In genomic region chr11:35537128-35538088, GRCm38 (mm10) we compare ENCODE assay signal across 10 mouse cellular contexts.
DNase-seq lines count a peak whose midpoint lies in the region; ATAC-seq lines count a peak whose summit lies in the region.
"Had no signal": no experiment of that assay in that cellular context is flagged by ENCODE, and none has a peak within 500 bp of the region (broad histone marks: within the 10 kb centered on the region; RNA-seq: fewer than 3 reads in every experiment).

No protein-coding gene starts in this region.

- no peak overlapping the region; the same call in 1 of the 2 replicates for H3K4me2 ChIP-seq in forebrain, embryonic 16.5 days (ENCODE audit: low read length)
- peak overlapping the region; percentile 26 for H3K4me2 ChIP-seq in midbrain, embryonic 14.5 days (ENCODE audit: low read length)
- H3K4me2 ChIP-seq in heart, embryonic 11.5 days: no peak overlapping the region
- H3K4me2 ChIP-seq: liver, embryonic 15.5 days had no signal

- peaks cover 9% of the 10 kb centered on the region for H3K4me1 ChIP-seq in forebrain, embryonic 16.5 days (replicated peaks; ENCODE audit: control insufficient read depth, insufficient read depth, low read length)
- peaks cover 23% of the 10 kb centered on the region for H3K4me1 ChIP-seq in midbrain, embryonic 14.5 days (ENCODE audit: control insufficient read depth, insufficient read depth, low read length)
- H3K4me1 ChIP-seq in heart, embryonic 11.5 days (ENCODE audit: control insufficient read depth, insufficient read depth, low read length): no peaks in the 10 kb centered on the region
- peaks cover 12% of the 10 kb centered on the region; the same call in 1 of the 2 replicates for H3K4me1 ChIP-seq in heart, embryonic 10.5 days
- H3K4me1 ChIP-seq: liver, embryonic 15.5 days had no signal

- no peaks in the 10 kb centered on the region for H3K36me3 ChIP-seq in forebrain, embryonic 16.5 days (ENCODE audit: control insufficient read depth, insufficient read depth)
- H3K36me3 ChIP-seq in midbrain, embryonic 14.5 days (ENCODE audit: control insufficient read depth, insufficient read depth, low read length): no peaks in the 10 kb centered on the region
- no peaks in the 10 kb centered on the region for H3K36me3 ChIP-seq in heart, embryonic 11.5 days (ENCODE audit: control insufficient read depth, insufficient read depth, low read length)
- H3K36me3 ChIP-seq in heart, embryonic 10.5 days: no peaks in the 10 kb centered on the region
- H3K36me3 ChIP-seq: liver, embryonic 15.5 days had no signal

- H3K4me3 ChIP-seq in forebrain, embryonic 16.5 days (replicated peaks; ENCODE audit: low read length): no peak overlapping the region
- no peak overlapping the region for H3K4me3 ChIP-seq in midbrain, embryonic 14.5 days (replicated peaks; ENCODE audit: low read depth, low read length)
- H3K4me3 ChIP-seq in heart, embryonic 11.5 days (ENCODE audit: low read depth, low read length): no peak overlapping the region
- H3K4me3 ChIP-seq in heart, embryonic 10.5 days: no peak overlapping the region
- H3K4me3 ChIP-seq: liver, embryonic 15.5 days had no signal

- 30% methylated on average over 18 of the region's 18 CpGs for WGBS in forebrain, embryonic 16.5 days
- 24% methylated on average over 18 of the region's 18 CpGs for WGBS in midbrain, embryonic 14.5 days
- WGBS in heart, embryonic 11.5 days (ENCODE audit: insufficient replicate concordance): 55% methylated on average over 18 of the region's 18 CpGs
- 55% methylated on average over 18 of the region's 18 CpGs for WGBS in heart, embryonic 10.5 days

- H3K27ac ChIP-seq in forebrain, embryonic 16.5 days (ENCODE audit: low read length): no peak overlapping the region
- H3K27ac ChIP-seq in midbrain, embryonic 14.5 days (replicated peaks; ENCODE audit: low read depth, low read length): 0 out of 2 replicates have a peak overlapping the region, but pooled peaks have one; percentile 32
- H3K27ac ChIP-seq in heart, embryonic 11.5 days (ENCODE audit: low read depth, low read length): no peak overlapping the region
- H3K27ac ChIP-seq in heart, embryonic 10.5 days: no peak overlapping the region; the same call in 1 of the 2 replicates
- H3K27ac ChIP-seq: liver, embryonic 15.5 days; stomach, postnatal 0 days had no signal

- peak; percentile 90 for DNase-seq in MN1 (ENCODE audit: low spot score)
- peak; percentile 42 for DNase-seq in adrenal gland, postnatal 10 days
- DNase-seq in midbrain, embryonic 14.5 days: peak; percentile 69
- DNase-seq in lung, postnatal 25 days (ENCODE audit: low spot score): no peak
- no peak for DNase-seq in heart, embryonic 10.5 days (ENCODE audit: low spot score)
- DNase-seq: layer of hippocampus, adult 9-11 months had no signal

- peak; percentile 59; the same call in 1 of the 2 replicates for ATAC-seq in forebrain, embryonic 16.5 days
- ATAC-seq in midbrain, embryonic 14.5 days (ENCODE audit: low FRiP score, low TSS enrichment): peak; percentile 53; the same call in 1 of the 2 replicates
- ATAC-seq in heart, embryonic 11.5 days (replicated peaks; ENCODE audit: insufficient number of reproducible peaks, low FRiP score, low TSS enrichment): no peak

- no peaks in the 10 kb centered on the region for H3K9me3 ChIP-seq in forebrain, embryonic 16.5 days (ENCODE audit: control insufficient read depth, low read length)
- H3K9me3 ChIP-seq in midbrain, embryonic 14.5 days (ENCODE audit: control insufficient read depth, low read length): no peaks in the 10 kb centered on the region
- no peaks in the 10 kb centered on the region for H3K9me3 ChIP-seq in heart, embryonic 11.5 days (replicated peaks; ENCODE audit: control insufficient read depth, low read length)
- H3K9me3 ChIP-seq in heart, embryonic 10.5 days: no peaks in the 10 kb centered on the region
- H3K9me3 ChIP-seq: liver, embryonic 15.5 days had no signal

- no peak overlapping the region for H3K9ac ChIP-seq in forebrain, embryonic 16.5 days (replicated peaks; ENCODE audit: low read depth, low read length)
- no peak overlapping the region for H3K9ac ChIP-seq in midbrain, embryonic 14.5 days (replicated peaks; ENCODE audit: low read length)
- H3K9ac ChIP-seq in heart, embryonic 11.5 days (ENCODE audit: low read depth, low read length): no peak overlapping the region
- H3K9ac ChIP-seq: liver, embryonic 15.5 days had no signal

- peaks cover 36% of the 10 kb centered on the region for H3K27me3 ChIP-seq in forebrain, embryonic 16.5 days (replicated peaks; ENCODE audit: control insufficient read depth, insufficient read depth, low read length)
- H3K27me3 ChIP-seq in midbrain, embryonic 14.5 days (ENCODE audit: control insufficient read depth, insufficient read depth, low read length): peaks cover 10% of the 10 kb centered on the region; the same call in 1 of the 2 replicates
- H3K27me3 ChIP-seq in heart, embryonic 11.5 days (ENCODE audit: control insufficient read depth, insufficient read depth, low read length): no peaks in the 10 kb centered on the region
- H3K27me3 ChIP-seq in heart, embryonic 10.5 days (ENCODE audit: insufficient read depth, poor library complexity, severe bottlenecking): no peaks in the 10 kb centered on the region
- H3K27me3 ChIP-seq: liver, embryonic 15.5 days had no signal

Comparison
In these comparisons a context has a peak if more than half of its experiments do, and no peak if none do; other contexts are left out.
1. DNase-seq: peak in MN1 (single experiment), adrenal gland, postnatal 10 days (single experiment) and midbrain, embryonic 14.5 days (single experiment); none in lung, postnatal 25 days (single experiment) and heart, embryonic 10.5 days (single experiment).